Mouse (Mus musculus) layer of hippocampus, adult 11-12 months (tissue): ENCODE results near the gene Gas7.

Experiments used
- DNase-seq: peaks from one replicate; pipeline ENCODE4 v3.0.0; 2022; ENCODE audit warnings: low spot score

Gas7 gene

GRCm38 (mm10) chr11:67627179-67627578 lies 171.9 kb downstream of the Gas7 start:
- no peak for DNase-seq

DNA sequence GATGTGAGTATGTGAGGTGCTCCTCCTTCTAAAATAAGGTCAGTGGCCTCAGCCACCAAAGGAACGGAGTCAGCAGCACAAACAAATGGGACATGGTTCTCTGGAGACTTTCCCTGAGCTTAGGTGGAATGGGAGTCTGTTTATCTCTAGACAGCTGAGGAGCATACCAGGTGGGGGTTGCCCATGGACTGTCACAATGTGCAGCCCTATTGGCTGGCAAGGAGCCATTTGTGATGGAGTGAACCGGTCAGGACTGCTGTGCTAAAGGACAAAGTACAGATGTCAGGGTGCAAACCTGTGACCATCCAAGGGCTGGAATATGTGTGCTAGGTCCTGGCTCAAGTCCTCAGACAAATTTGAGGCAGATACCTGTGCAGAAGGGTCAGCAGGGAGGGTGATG lies 173.3 kb downstream of the Gas7 start:
- DNase-seq, result no peak

GRCm38 (mm10) chr11:67632906-67633305 lies 177.7 kb downstream of the Gas7 start:
- no peak for DNase-seq

- DNase-seq, result no peak
Measured at GRCm38 (mm10) chr11:67633620-67634229, 178.5 kb downstream of the Gas7 start.

DNA sequence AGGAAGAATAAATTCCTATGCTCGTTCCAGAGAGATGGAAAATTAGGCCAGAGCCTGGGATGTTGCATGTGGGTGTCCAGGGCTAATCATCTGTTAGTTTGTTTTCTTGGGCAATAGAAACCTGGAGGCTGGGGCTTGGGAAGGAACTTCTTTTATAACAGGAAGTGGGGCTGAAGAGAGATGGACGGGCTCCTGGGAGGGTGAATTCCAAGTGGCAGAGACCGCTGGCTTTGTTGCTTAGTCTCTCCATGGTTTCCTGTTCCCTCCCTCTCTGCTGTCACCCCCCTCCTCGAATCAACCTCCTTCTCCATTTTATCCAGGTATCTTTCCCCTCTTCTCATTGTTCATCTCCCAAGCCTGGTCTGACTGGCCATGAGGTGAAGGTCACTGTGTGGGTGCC lies 181.0 kb downstream of the Gas7 start:
- DNase-seq, result no peak

DNA sequence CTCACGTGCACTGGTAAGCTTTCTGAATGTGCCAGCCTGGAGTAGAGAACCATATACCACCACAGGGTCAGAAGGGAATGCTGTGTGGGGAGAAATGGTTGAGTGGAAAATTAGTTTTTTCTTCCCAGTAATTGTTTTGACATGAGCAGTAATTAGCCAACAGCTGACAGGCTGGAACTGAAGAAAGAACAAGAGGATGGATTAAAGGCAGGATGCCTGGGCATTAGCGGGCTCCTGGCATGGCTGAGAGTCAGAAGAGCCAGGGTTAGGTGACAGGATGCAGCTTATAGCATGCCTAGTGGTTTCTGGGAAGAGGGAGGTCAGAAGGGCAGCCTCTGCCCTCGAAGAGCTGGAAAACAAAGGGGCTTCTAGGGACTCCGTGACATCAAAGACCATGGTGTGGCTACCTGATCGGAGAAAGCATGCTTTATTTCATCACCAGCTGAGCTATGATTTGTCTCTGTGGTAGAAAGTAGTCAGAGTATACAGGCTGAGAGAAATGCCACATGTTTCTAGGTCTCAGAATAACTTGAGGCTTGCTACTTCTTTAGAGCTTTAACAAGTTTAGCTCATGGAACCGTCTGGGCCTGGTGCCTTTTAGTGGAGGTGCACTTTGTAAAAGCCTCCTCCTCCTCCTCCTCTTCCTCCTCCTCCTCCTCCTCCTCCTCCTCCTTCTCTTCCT lies 181.8 kb downstream of the Gas7 start:
- DNase-seq, result no peak

DNA sequence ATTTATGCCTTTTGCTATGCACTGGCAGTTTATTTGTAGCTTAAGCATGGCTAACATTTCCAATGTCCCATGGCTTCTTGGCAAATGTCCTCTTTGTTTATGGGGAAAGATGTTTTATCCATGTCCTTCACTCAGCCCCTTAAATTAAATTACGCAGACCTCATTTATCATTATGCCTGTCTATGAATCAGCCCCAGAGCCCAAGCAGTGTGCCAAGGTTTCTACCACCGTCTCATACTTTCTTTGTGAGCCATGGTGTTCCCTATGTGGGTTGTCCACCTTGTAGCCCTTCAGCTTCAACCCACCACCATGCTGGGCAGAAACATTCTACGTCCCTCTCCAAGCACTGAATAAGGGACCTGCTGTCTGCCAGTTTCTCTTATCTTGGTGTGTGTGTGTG lies 183.2 kb downstream of the Gas7 start:
- DNase-seq, result no peak

- no peak for DNase-seq
Measured at GRCm38 (mm10) chr11:67640299-67640698, 185.1 kb downstream of the Gas7 start.

DNA sequence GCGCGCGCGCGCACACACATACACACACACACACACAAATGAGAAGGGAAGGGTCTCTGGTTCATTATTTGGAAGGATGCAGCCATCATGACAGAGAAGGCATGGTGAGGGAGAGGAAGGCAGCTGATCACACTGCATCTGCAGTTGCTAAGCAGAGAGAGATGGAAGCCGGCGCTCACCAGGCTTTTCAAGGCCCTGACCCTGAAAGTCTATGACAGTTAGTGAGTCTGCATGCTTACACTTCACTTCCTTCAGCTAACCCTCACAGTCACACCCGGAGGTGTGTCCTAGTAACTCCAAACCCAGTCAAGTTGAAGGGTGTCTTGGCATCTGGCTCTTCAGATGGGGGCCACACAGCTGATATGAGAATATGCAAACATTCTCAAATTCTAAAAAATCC lies 187.2 kb downstream of the Gas7 start:
- no peak for DNase-seq

- DNase-seq, result no peak
Measured at GRCm38 (mm10) chr11:67642835-67643234, 187.6 kb downstream of the Gas7 start.

- no peak for DNase-seq
Measured at GRCm38 (mm10) chr11:67643465-67643864, 188.2 kb downstream of the Gas7 start.

GRCm38 (mm10) chr11:67644632-67645149 lies 189.5 kb downstream of the Gas7 start:
- no peak for DNase-seq

- peak; percentile 88 for DNase-seq
Measured at GRCm38 (mm10) chr11:67647745-67648144, 192.5 kb downstream of the Gas7 start.

DNA sequence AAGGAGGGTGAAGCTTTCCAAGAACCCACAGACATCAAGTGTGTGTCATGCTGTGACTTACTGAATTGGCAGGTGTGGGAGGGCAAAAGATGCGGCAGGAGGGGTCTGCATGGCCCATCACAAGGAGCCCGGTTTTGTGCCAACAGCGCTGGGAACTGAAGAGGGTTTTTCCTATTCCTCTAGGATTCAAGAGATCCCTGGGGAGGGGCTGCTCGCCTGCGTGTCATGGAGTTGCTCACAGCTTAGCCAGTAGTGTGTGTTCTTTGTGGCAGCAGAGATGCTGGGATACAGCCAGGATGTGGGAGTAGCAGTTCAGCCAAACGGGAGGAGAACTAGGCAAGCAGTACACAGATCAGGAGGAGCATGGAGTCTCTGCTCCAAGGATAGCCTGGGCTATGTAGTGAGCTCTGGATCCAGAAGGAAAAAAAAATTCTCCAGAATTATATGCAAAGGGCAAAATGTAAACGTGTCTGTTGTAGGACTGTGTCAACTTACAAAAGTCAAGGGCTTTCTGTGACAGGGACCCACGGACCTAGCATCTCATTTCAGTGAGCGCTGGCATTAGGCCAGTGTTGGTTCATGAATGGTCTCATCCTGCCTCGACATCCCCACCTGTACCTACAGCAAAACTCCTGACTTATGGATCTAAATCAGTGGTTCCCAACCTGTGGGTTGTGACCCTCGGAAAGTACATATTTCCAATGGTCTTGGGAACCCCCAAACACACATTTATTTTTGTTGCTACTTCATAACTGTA lies 193.6 kb downstream of the Gas7 start:
- peak; percentile 74 for DNase-seq

GRCm38 (mm10) chr11:67649971-67650707 lies 194.9 kb downstream of the Gas7 start:
- DNase-seq, result no peak

GRCm38 (mm10) chr11:67651731-67652130 lies 196.5 kb downstream of the Gas7 start:
- DNase-seq, result no peak

DNA sequence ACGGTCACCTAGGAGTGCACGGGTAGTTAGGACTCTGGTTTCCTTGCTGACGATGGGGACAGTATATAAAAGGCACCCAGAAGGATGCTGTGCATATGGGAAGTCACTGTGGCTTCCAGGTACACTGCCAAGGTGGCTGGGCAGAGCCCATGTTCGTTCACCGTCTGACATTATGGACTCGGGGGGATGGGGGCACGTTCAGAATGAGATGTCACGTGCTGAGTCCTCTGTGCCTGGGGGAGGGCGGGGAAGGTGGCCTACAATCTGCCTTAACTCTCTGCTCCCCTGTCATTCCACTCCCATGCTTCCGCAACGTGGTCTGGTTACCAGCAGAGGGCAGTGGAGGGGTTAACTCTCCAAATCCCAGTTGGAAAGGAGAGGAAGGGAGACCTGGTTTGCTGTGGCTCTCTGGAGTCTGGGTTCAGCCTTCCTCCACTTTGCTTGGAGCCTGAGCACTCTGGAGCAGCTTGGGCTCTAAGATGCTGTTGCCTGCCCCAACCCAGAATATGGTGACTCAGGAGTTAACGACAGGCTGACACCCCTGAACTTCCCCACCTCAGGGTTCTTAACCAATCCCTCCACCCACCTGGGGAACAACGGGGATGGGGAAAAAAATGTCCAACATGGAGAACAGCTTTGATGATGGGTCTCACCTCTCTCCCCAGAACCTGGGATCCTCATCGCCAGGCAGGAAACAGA lies 197.1 kb downstream of the Gas7 start:
- DNase-seq, result peak; percentile 54

GRCm38 (mm10) chr11:67652893-67653255 lies 197.6 kb downstream of the Gas7 start:
- DNase-seq, result no peak

- DNase-seq, result no peak
Measured at GRCm38 (mm10) chr11:67653521-67654090, 198.4 kb downstream of the Gas7 start.

- no peak for DNase-seq
Measured at GRCm38 (mm10) chr11:67654514-67654913, 199.3 kb downstream of the Gas7 start.

DNA sequence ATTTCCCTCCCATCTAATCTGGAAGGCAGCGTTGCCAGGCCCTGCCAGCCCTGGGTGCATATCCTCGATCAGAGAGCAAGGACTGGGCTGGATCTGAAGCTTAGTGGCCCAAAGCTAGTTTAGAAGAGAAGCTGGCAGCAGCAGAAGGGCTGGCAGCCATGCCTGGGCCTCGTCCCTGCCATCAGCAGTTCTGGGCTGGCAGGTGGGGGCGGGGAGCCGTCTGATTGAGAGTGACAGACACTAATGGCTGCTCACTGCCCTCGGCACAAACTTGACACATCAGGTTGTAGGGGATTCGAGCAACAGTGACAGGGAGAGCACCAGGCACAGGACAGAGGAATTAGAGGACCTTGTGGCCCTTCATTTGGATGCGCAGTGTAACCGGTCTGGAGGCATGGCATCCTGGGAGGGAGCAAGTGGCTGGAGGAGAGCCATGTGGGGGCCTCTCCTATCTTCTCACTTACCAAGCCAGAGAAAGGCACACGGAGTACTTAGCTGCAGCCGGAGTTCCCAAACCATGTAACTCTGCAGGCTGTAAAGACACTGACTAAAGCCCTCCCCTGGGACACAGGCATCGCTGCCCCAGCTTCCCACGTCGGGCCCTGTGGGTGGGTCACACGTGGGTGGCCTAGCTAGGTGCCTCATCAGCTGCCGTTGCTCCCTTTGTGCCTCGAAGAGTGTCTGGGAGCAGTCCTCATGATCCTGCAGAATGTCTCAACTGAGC lies 200.2 kb downstream of the Gas7 start:
- peak; percentile 69 for DNase-seq
